ENCODE assay signal across 24 mouse cellular contexts in the genomic region with DNA sequence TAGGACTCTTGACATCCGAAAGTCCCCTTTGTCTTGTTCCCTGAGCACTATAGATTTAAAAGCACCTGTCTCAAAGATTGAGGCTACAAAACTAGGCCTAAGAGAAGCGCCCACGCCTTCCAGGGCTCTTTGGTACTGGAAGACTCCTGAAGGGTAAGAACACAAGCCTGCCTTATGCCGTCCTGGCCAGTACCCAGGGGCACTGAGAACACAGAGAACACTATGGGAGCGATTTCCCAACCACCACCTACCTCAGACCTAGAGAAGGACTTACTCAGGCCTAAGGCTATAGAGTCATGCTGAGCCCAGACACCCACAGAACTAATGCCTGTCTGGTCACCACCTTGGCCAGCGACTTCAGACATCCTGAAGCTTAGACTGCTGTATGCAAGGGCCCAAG. TPM values are rescaled to one million over a fixed set of nuclear protein-coding genes. Genes with fewer than 3 reads are reported as not detected.
A peak's percentile ranks its signal among the peaks of the same experiment; 100 is the strongest.
DNase-seq lines count a peak whose midpoint lies in the region; ATAC-seq lines count a peak whose summit lies in the region.
"Had no signal": no experiment of that assay in that cellular context is flagged by ENCODE, and none has a peak within 500 bp of the region (broad histone marks: within the 10 kb centered on the region; RNA-seq: fewer than 3 reads in every experiment).

No protein-coding gene starts in this region.

- H3K4me2 ChIP-seq in neural tube, embryonic 13.5 days, result no peak overlapping the region
- H3K4me2 ChIP-seq: embryonic facial prominence, embryonic 13.5 days; embryonic facial prominence, embryonic 15.5 days; forebrain, embryonic 12.5 days had no signal

- 86% methylated on average over 6 of the region's 6 CpGs for WGBS in neural tube, embryonic 13.5 days

- no peak overlapping the region for H3K4me3 ChIP-seq in neural tube, embryonic 13.5 days
- H3K4me3 ChIP-seq: embryonic facial prominence, embryonic 13.5 days; embryonic facial prominence, embryonic 15.5 days; erythroblast, embryonic 14.5 days; forebrain, embryonic 10.5 days; forebrain, embryonic 12.5 days had no signal

- no peaks in the 10 kb centered on the region for H3K27me3 ChIP-seq in neural tube, embryonic 13.5 days
- H3K27me3 ChIP-seq: embryonic facial prominence, embryonic 13.5 days; embryonic facial prominence, embryonic 15.5 days; forebrain, embryonic 12.5 days had no signal

- H3K4me1 ChIP-seq in neural tube, embryonic 13.5 days (replicated peaks), result peaks cover 48% of the 10 kb centered on the region

- peaks cover 32% of the 10 kb centered on the region for H3K36me3 ChIP-seq in neural tube, embryonic 13.5 days

- no peaks in the 10 kb centered on the region for H3K9me3 ChIP-seq in neural tube, embryonic 13.5 days
- H3K9me3 ChIP-seq: embryonic facial prominence, embryonic 13.5 days; embryonic facial prominence, embryonic 15.5 days; forebrain, embryonic 10.5 days; forebrain, embryonic 12.5 days had no signal

- ATAC-seq in neural tube, embryonic 13.5 days (ENCODE audit: low read depth), result no peak
- ATAC-seq: forebrain, embryonic 14.5 days; forebrain, embryonic 16.5 days had no signal

- no peak for DNase-seq in neural tube, embryonic 10.5 days (ENCODE audit: extremely low spot score, low spot score)
- DNase-seq in fat pad, adult 2 months (ENCODE audit: extremely low read depth, low read depth, low spot score), result peak; percentile 100
- DNase-seq in gonadal fat pad, adult 2 months (ENCODE audit: low read depth), result peak; percentile 100
- no peak for DNase-seq in lung, postnatal 4 days
- no peak for DNase-seq in cerebellum, postnatal 10 days
- DNase-seq: adrenal gland, adult 2 months; adrenal gland, postnatal 10 days; adrenal gland, postnatal 25 days; cerebellum, adult 11-12 months; cerebellum, adult 2 months; cerebellum, adult 9-10 months; cerebellum, postnatal 14 days; cerebellum, postnatal 36 days; embryo, embryonic 11 days had no signal

- 0 out of 2 replicates have a peak overlapping the region, but pooled peaks have one; percentile 22 for H3K9ac ChIP-seq in neural tube, embryonic 13.5 days
- H3K9ac ChIP-seq: embryonic facial prominence, embryonic 13.5 days; embryonic facial prominence, embryonic 15.5 days; forebrain, embryonic 12.5 days had no signal

- no peak overlapping the region for H3K27ac ChIP-seq in neural tube, embryonic 13.5 days (replicated peaks)
- H3K27ac ChIP-seq: embryonic facial prominence, embryonic 13.5 days; embryonic facial prominence, embryonic 15.5 days; forebrain, embryonic 10.5 days; forebrain, embryonic 12.5 days had no signal

RNA-seq across cellular contexts. Expression of a gene that starts 3.0 kb away (rescaled TPM):
- 10.1 and 10.5 TPM in 2 replicates for polyA plus RNA-seq in neural tube, embryonic 13.5 days (2015; fragmentation: Nextera tagmentation; extraction: Ambion mirVana)
- 10.2 and 15.0 TPM in 2 replicates for polyA plus RNA-seq in gonadal fat pad, adult 2 months (2012; rRNA removed)

RNA-seq across cellular contexts. Expression of a gene that starts 26.6 kb away (rescaled TPM):
- 0.10 and 0.11 TPM in 2 replicates for polyA plus RNA-seq in neural tube, embryonic 13.5 days (2015; fragmentation: Nextera tagmentation; extraction: Ambion mirVana)
- polyA plus RNA-seq in gonadal fat pad, adult 2 months (2012; rRNA removed), result 1.3 and 1.4 TPM in 2 replicates
- polyA plus RNA-seq: C2C12; embryonic facial prominence, embryonic 11.5 days; forebrain, embryonic 10.5 days; forebrain, embryonic 14.5 days had no signal

RNA-seq across cellular contexts. Expression of a gene that starts 31.8 kb away (rescaled TPM):
- 22.0 and 23.6 TPM in 2 replicates for polyA plus RNA-seq in neural tube, embryonic 13.5 days (2015; fragmentation: Nextera tagmentation; extraction: Ambion mirVana)
- polyA plus RNA-seq in gonadal fat pad, adult 2 months (2012; rRNA removed), result 9.0 and 9.9 TPM in 2 replicates

RNA-seq across cellular contexts. Expression of a gene that starts 40.1 kb away (rescaled TPM):
- not detected in 2 replicates for polyA plus RNA-seq in neural tube, embryonic 13.5 days (2015; fragmentation: Nextera tagmentation; extraction: Ambion mirVana)
- not detected in 2 replicates for polyA plus RNA-seq in gonadal fat pad, adult 2 months (2012; rRNA removed)
- polyA plus RNA-seq: adrenal gland, adult 2 months; C2C12; cerebellum, adult 2 months; embryonic facial prominence, embryonic 11.5 days; embryonic facial prominence, embryonic 13.5 days; embryonic facial prominence, embryonic 15.5 days; forebrain, embryonic 10.5 days; forebrain, embryonic 12.5 days; forebrain, embryonic 14.5 days; forebrain, embryonic 16.5 days had no signal

RNA-seq across cellular contexts. Expression of a gene that starts 48.4 kb away (rescaled TPM):
- polyA plus RNA-seq in neural tube, embryonic 13.5 days (2015; fragmentation: Nextera tagmentation; extraction: Ambion mirVana), result 35.7 and 38.0 TPM in 2 replicates
- 12.8 and 17.7 TPM in 2 replicates for polyA plus RNA-seq in gonadal fat pad, adult 2 months (2012; rRNA removed)

Comparison
In these comparisons a context has a peak if more than half of its experiments do, and no peak if none do; other contexts are left out.
1. DNase-seq: peak in fat pad, adult 2 months (single experiment) and gonadal fat pad, adult 2 months (single experiment); none in neural tube, embryonic 10.5 days (single experiment), lung, postnatal 4 days (0 of 2) and cerebellum, postnatal 10 days (0 of 2).